Mouse (Mus musculus) intestine, embryonic 15.5 days (tissue): ENCODE results near the gene Tcaim. TPM values are rescaled to one million over a fixed set of nuclear protein-coding genes. Genes with fewer than 3 reads are reported as not detected.

ENCODE experiments used
- ATAC-seq: fragments of 200-750 bp; cut with Nextera tagmentation; 2 replicates; pipeline ENCODE4 v1.8.0; 2017; ENCODE audit warnings: moderate TSS enrichment, moderate library complexity
- H3K27ac ChIP-seq: fragments of 300-500 bp; sonication (generic); 2 replicates; pipeline ENCODE4 v1.5.1; 2015; ENCODE audit warnings: mild to moderate bottlenecking, inconsistent platforms
- H3K27me3 ChIP-seq: fragments of 300-500 bp; sonication (generic); replicated peaks from 2 replicates; pipeline ENCODE4 v1.6.1; 2015; ENCODE audit warnings: inconsistent platforms
- H3K36me3 ChIP-seq: fragments of 300-500 bp; sonication (generic); 2 replicates; pipeline ENCODE4 v1.6.1; 2015; ENCODE audit warnings: inconsistent platforms
- H3K4me1 ChIP-seq: fragments of 300-500 bp; sonication (generic); replicated peaks from 2 replicates; pipeline ENCODE4 v1.6.1; 2015; ENCODE audit warnings: inconsistent platforms
- H3K4me2 ChIP-seq: fragments of 300-500 bp; sonication (generic); replicated peaks from 2 replicates; pipeline ENCODE4 v1.6.1; 2015; ENCODE audit warnings: mild to moderate bottlenecking, inconsistent platforms
- H3K4me3 ChIP-seq: fragments of 300-500 bp; sonication (generic); replicated peaks from 2 replicates; pipeline ENCODE4 v1.5.1; 2015; ENCODE audit warnings: inconsistent platforms
- H3K9ac ChIP-seq: fragments of 300-500 bp; sonication (generic); 2 replicates; pipeline ENCODE4 v1.6.1; 2015; ENCODE audit warnings: inconsistent platforms
- H3K9me3 ChIP-seq: fragments of 300-500 bp; sonication (generic); 2 replicates; pipeline ENCODE4 v1.6.1; 2016; ENCODE audit warnings: inconsistent platforms
- WGBS: fragments of 180-500 bp; shearing (Covaris S2); methylation state at CpG from one replicate; pipeline ENCODE4 v1.1.7; 2015; 5-methylcytosine and 5-hydroxymethylcytosine counted together
- polyA plus RNA-seq: library from polyadenylated mRNA; unstranded; fragments of >200 nt; fragmentation: Nextera tagmentation; extraction: Ambion mirVana; gene quantifications from 2 replicates; pipeline ENCODE4 v1.2.1, GENCODE M21; 2015

Gene Tcaim
- polyA plus RNA-seq, 1 experiment from 2014 or later = 5.7 TPM

DNA sequence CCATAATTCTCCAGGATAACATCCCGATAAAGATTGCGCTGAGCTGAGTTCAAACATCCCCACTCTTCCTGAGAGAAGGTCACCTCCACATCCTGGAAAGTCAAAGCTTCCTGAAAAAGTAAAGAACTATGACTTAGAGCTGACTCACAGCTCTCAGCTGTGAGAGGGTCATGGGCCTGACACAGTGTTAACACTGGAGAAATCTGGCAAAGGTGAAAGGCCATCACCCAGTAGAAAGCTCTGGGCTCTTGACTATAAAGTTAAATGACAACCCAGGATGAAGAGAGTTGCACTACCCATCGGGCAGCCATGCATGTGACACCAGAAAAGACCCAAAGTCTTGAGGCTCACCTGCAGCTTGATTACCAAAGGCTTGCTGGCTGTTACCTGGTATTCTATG, 51.4 kb downstream of the Tcaim start:
- peaks cover 88% of the 10 kb centered on the region for H3K36me3 ChIP-seq
- ATAC-seq = no peak
- H3K9ac ChIP-seq = no peak overlapping the region
- no peak overlapping the region for H3K4me3 ChIP-seq
- H3K9me3 ChIP-seq = peaks cover 17% of the 10 kb centered on the region; the same call in 1 of the 2 replicates
- H3K4me1 ChIP-seq = no peaks in the 10 kb centered on the region
- no peak overlapping the region for H3K27ac ChIP-seq
- WGBS = over 99% methylated on average over 3 of the region's 3 CpGs
- H3K27me3 ChIP-seq = no peaks in the 10 kb centered on the region
- no peak overlapping the region for H3K4me2 ChIP-seq

DNA sequence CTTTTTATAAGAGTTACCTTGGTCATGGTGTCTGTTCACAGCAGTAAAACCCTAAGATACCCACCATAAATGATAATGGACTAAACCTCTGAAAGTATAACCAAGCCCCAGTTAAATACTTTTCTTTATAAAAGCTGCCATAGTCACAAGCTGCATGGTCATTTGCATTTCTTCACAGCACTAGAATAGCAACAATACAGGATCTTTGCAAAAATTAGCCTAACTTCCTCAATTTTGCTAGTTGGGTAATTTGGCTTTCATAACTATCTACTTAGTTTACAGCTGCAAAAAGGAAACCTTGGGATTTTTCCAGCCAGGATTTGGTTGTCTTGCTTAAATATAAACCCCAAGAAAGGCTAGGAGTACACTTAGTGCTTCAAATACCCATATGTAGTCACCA, 55.4 kb downstream of the Tcaim start:
- Histone ChIP-seq H3K27me3 (no peaks in the 10 kb centered on the region), H3K27ac (no peak overlapping the region), H3K9me3 (peaks cover 17% of the 10 kb centered on the region; the same call in 1 of the 2 replicates), H3K36me3 (peaks cover 62% of the 10 kb centered on the region), H3K4me3 (no peak overlapping the region), H3K4me2 (no peak overlapping the region), H3K4me1 (peaks cover 8% of the 10 kb centered on the region), H3K9ac (no peak overlapping the region)
- ATAC-seq = no peak

DNA sequence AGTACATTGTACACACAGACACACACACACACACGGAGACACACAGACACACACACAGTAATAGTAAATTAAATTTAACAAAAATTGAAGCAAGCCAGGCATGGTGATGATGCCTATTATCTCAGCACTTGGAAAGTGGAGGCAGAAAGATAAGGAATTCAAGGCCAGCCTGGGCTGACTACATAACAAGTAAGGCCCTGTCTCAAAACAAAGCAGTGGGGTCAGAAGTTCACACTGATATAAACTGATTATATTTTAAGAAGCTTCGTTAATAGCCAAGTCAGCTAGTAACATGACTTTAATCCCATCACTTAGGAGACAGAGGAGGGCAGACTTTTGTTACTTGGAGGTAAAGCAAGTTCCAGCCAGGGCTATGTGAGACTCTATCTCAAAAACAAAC, 58.4 kb downstream of the Tcaim start:
- Histone ChIP-seq H3K4me2 (no peak overlapping the region), H3K4me1 (peaks cover 8% of the 10 kb centered on the region), H3K9ac (no peak overlapping the region), H3K4me3 (no peak overlapping the region), H3K27ac (no peak overlapping the region), H3K36me3 (peaks cover 35% of the 10 kb centered on the region), H3K9me3 (peaks cover 17% of the 10 kb centered on the region; the same call in 1 of the 2 replicates), H3K27me3 (no peaks in the 10 kb centered on the region)
- no peak for ATAC-seq
- WGBS = 53% methylated on average over 2 of the region's 2 CpGs

DNA sequence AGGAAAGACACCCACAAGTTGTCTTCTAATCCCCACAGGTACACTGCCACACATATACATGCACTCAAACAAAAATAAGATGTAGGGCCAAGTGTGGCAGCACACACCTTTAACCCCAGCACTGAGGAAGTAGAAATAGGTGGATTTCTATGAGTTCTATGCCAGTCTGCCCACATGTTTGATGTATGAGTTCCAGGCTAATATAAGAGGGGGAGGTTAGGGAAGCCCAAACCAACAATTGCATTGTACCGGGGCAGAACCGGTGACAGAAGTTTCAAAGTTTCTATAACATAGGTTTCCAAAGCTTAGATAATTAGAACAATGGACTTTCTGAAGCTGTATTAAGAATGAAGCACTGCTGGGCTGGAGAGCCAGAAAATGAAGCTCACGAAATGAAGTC, 59.5 kb downstream of the Tcaim start:
- peak overlapping the region; percentile 66 for H3K4me2 ChIP-seq
- H3K9ac ChIP-seq = peak overlapping the region; percentile 89
- H3K36me3 ChIP-seq = peaks cover 25% of the 10 kb centered on the region
- no peak overlapping the region for H3K27ac ChIP-seq
- H3K27me3 ChIP-seq = no peaks in the 10 kb centered on the region
- ATAC-seq = no peak
- WGBS = 54% methylated on average over 3 of the region's 3 CpGs
- peak overlapping the region; percentile 91 for H3K4me3 ChIP-seq
- H3K9me3 ChIP-seq = peaks cover 13% of the 10 kb centered on the region; the same call in 1 of the 2 replicates
- H3K4me1 ChIP-seq = peaks cover 8% of the 10 kb centered on the region

DNA sequence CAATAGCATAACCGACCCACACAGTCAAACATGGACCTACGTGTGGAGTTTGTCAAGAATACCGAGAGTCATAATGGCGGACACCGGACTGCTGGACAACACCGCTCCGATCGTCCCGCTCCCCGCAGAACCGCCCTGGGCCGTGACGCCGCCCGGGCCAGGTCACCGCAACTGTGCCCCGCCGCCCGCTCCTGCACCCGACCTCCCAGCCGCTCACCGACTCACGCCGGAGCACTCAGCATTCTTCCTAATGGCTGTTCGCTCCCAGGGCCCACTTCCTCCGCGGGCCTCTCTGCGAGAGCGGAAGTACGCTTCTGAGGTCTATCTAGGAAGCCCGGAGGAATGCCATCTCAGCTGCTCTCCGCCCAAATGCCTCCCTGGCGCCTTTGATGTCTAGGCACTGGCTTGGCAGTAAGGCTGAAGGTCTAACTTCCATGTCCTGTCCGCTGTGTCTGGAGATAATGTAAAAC, 60.4 kb downstream of the Tcaim start, which contains the start of gene Zfp445:
TSS of gene Zfp445 (minus strand) at position 310 of the 470 bp plus-strand sequence.
- H3K9ac ChIP-seq = peak within 1 kb of the TSS; percentile 89
- under 1% methylated on average over 34 of the region's 34 CpGs for WGBS
- peaks cover 7% of the 10 kb centered on the region; the same call in 1 of the 2 replicates for H3K9me3 ChIP-seq
- peaks cover 16% of the 10 kb centered on the region for H3K36me3 ChIP-seq
- H3K4me2 ChIP-seq = peak within 1 kb of the TSS; percentile 66
- peak; percentile 95 for ATAC-seq
- H3K4me1 ChIP-seq = peaks cover 8% of the 10 kb centered on the region
- H3K4me3 ChIP-seq = peak within 1 kb of the TSS; percentile 91
- H3K27ac ChIP-seq = peak within 1 kb of the TSS; percentile 83
- H3K27me3 ChIP-seq = no peaks in the 10 kb centered on the region

DNA sequence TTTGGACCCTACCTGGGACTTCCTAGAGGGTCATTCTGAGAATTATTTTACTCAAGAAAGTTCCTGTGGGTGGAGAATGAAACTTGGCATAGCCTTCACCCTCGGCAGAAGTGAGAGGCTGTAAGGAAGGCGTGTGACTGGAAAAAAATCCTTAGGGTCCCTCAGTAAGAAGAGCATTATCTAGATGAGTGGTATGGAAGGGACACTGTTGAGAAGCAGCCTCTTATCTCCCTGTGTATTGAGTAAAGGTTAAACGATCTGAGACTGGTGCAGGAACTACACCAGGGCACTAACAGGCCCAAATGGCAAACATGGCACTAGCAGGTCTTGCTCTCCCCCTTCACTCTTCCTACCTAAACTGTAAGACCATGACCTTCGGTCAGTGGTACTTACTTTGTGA, 60.9 kb downstream of the Tcaim start:
- peaks cover 12% of the 10 kb centered on the region for H3K36me3 ChIP-seq
- H3K9ac ChIP-seq = no peak overlapping the region
- 72% methylated on average over 4 of the region's 4 CpGs for whole genome bisulfite sequencing
- peaks cover 8% of the 10 kb centered on the region for H3K4me1 ChIP-seq
- peak; percentile 46 for ATAC-seq
- H3K27me3 ChIP-seq = no peaks in the 10 kb centered on the region
- peak overlapping the region; percentile 91 for H3K4me3 ChIP-seq
- peaks cover 4% of the 10 kb centered on the region; the same call in 1 of the 2 replicates for H3K9me3 ChIP-seq
- no peak overlapping the region for H3K27ac ChIP-seq
- H3K4me2 ChIP-seq = peak overlapping the region; percentile 58

DNA sequence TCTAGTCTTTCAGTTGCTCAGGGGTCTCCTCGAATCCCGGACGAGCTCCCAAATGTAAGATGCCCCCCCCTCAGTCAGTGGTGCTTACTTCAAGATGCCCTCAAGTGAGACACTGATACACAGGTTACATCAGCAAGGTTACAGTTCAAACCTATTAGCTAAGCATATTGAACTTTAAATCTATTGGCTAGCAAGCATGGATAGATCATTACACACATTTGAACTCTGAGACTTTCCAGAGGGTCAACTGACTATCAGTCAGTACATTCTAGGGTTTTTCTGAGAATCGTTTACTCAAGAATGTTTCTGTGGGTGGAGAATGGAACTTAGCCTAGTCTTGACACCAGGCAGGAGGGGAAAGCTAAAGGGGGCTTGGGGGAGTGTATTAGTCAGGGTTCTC, 67.3 kb downstream of the Tcaim start:
- Histone ChIP-seq H3K36me3 (no peaks in the 10 kb centered on the region), H3K27ac (no peak overlapping the region), H3K9me3 (no peaks in the 10 kb centered on the region), H3K27me3 (no peaks in the 10 kb centered on the region), H3K4me2 (no peak overlapping the region), H3K4me3 (no peak overlapping the region), H3K4me1 (no peaks in the 10 kb centered on the region), H3K9ac (no peak overlapping the region)
- no peak for ATAC-seq
- WGBS = 81% methylated on average over 4 of the region's 4 CpGs

DNA sequence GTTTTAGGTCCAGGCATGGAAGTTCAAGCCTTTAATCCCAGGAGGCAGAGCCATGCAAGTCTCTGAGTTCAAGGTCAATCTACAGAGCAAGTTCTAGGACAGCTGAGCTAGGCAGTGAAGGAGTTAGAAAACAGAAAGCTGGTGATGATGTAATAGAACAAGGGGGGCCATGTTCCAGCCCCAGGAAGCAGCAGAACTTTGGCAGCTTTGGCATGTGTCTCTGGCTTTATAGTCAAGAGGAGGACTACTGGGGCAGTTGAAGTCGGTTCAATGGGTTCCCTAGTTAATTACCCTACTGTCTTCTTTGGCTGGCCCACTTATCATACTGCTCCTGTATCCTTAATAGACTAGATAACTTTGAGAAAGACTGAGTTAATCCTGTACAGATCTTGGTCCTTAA, 69.3 kb downstream of the Tcaim start:
- no peak overlapping the region for H3K4me2 ChIP-seq
- H3K4me3 ChIP-seq = no peak overlapping the region
- H3K4me1 ChIP-seq = no peaks in the 10 kb centered on the region
- H3K27me3 ChIP-seq = no peaks in the 10 kb centered on the region
- no peaks in the 10 kb centered on the region for H3K36me3 ChIP-seq
- no peak for ATAC-seq
- no peak overlapping the region for H3K9ac ChIP-seq
- H3K27ac ChIP-seq = no peak overlapping the region
- 60% methylated on average over 1 of the region's 1 CpGs for WGBS
- H3K9me3 ChIP-seq = no peaks in the 10 kb centered on the region

DNA sequence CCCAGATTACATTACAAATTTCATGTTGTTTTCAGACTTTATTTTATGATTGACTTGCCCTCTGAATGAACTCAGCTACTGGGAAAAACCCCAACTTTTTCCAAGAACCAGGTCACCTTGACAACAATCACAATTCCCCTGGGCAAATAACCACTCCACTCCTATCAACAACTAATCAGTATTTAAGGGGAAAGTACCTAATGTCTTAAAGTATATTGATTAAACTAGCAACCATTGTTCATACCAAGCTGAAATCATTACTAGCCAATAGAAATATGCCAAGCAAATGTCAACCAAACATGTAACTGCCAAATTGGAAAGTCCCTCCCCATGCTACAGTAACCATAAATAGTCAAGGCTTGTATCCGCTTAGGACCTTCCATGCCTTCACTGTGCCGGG, 69.8 kb downstream of the Tcaim start:
- Histone ChIP-seq H3K4me3 (no peak overlapping the region), H3K27ac (no peak overlapping the region), H3K9me3 (no peaks in the 10 kb centered on the region), H3K4me1 (no peaks in the 10 kb centered on the region), H3K27me3 (no peaks in the 10 kb centered on the region), H3K9ac (no peak overlapping the region), H3K4me2 (no peak overlapping the region), H3K36me3 (no peaks in the 10 kb centered on the region)
- ATAC-seq = no peak
- 94% methylated on average over 2 of the region's 2 CpGs for WGBS

DNA sequence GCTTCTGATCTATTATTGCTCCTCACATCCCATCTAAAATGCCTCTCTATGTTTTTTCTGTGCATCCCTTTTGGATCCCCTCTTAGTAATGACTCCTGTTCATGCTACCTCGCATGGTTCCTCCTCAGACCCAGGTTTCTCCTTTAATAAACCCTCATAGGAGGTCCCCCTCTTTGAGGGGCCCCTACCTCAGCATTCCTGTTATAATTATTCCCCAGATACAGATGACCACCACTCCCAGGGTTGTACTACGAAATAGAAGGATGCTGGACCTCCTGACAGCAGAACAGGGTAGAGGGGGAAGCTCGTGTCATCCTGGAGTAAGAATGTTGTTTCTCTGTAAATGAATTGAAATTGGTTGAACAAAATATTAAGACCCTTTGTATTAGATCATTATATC, 80.0 kb downstream of the Tcaim start, which contains the start of gene Zkscan7:
TSS of gene Zkscan7 (plus strand) at position 301 of the 400 bp plus-strand sequence.
- Histone ChIP-seq H3K36me3 (no peaks in the 10 kb centered on the region), H3K9ac (no peak within 1 kb of the TSS), H3K27ac (no peak within 1 kb of the TSS), H3K27me3 (no peaks in the 10 kb centered on the region), H3K4me2 (peak within 1 kb of the TSS; percentile 75), H3K4me3 (peak within 1 kb of the TSS; percentile 71), H3K4me1 (0 out of 2 replicates have a peak, but pooled peaks cover 4% of the 10 kb centered on the region), H3K9me3 (no peaks in the 10 kb centered on the region)
- WGBS = 82% methylated on average over 3 of the region's 3 CpGs
- ATAC-seq = no peak

Other genes with a start within 250 kb of the Tcaim start
- gene Topaz1, start 58.2 kb upstream of the Tcaim start, polyA plus RNA-seq = not detected in 2 replicates
- 0.29 TPM in 1 of 2 replicates, not detected in the other for gene Gm35549, start 38.5 kb downstream of the Tcaim start, polyA plus RNA-seq
- gene Zfp445, start 60.5 kb downstream of the Tcaim start, polyA plus RNA-seq = 46.6 and 48.3 TPM in 2 replicates
- 2.8 and 3.4 TPM in 2 replicates for gene Zkscan7, start 80.1 kb downstream of the Tcaim start, polyA plus RNA-seq
- gene Zfp105, start 117.5 kb downstream of the Tcaim start, polyA plus RNA-seq = 12.2 and 13.7 TPM in 2 replicates
- gene 1110059G10Rik, start 145.5 kb downstream of the Tcaim start, polyA plus RNA-seq = 32.8 and 33.7 TPM in 2 replicates
- gene Kif15, start 145.5 kb downstream of the Tcaim start, polyA plus RNA-seq = 44.9 and 46.1 TPM in 2 replicates
- gene Tmem42, start 215.8 kb downstream of the Tcaim start, polyA plus RNA-seq = 19.2 and 19.3 TPM in 2 replicates
- gene Tgm4, start 229.2 kb downstream of the Tcaim start, polyA plus RNA-seq = 0.26 and 0.45 TPM in 2 replicates